ENCODE assay signal across 14 mouse cellular contexts in the genomic region with DNA sequence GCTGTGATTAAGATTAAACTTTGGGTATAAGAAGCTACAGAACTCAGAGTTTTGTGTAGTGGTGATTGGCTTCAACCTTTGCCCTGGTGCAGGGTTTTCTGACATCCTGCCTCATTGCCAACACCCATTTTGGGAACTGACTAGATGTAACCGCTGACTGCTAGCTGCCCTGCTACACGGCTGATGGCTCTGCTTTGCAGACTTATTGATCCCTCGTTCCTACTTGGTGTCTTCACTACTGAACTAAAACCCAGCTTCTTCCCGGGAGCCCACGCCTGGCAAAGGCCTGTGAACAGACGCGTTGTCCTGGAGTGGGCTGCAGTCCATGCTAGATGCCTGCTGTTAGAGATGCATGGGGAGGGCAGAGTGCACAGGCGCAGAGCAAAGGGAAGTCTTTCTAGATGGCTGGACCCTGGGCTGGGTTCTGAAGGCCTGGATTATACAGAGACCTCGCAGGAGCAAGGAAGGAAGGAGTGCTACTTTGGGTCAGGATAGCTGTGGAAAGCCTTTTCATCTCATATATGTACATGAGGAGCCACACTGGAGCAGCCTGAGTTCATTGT.
DNase-seq lines count a peak whose midpoint lies in the region; ATAC-seq and TF ChIP-seq lines count a peak whose summit lies in the region.
"Had no signal": no experiment of that assay in that cellular context is flagged by ENCODE, and none has a peak within 500 bp of the region (broad histone marks: within the 10 kb centered on the region; RNA-seq: fewer than 3 reads in every experiment).

No protein-coding gene starts in this region.

- 84% methylated on average over 9 of the region's 9 CpGs for WGBS in lung, embryonic 16.5 days
- WGBS in small intestine, adult 2 months, result 43% methylated on average over 9 of the region's 9 CpGs

- 0 out of 2 replicates have a peak overlapping the region, but pooled peaks have one; percentile 40 for H3K27ac ChIP-seq in lung, embryonic 16.5 days (ENCODE audit: low read length)
- H3K27ac ChIP-seq in small intestine, adult 2 months (ENCODE audit: insufficient read depth, low read depth, low read length), result 0 out of 2 replicates have a peak overlapping the region, but pooled peaks have one; percentile 10
- H3K27ac ChIP-seq: hindbrain, embryonic 10.5 days; left cerebral cortex, adult 2 months had no signal

- no peak overlapping the region for H3K9ac ChIP-seq in lung, embryonic 16.5 days (ENCODE audit: low read length)

- no peak for ATAC-seq in lung, embryonic 16.5 days (ENCODE audit: low read depth)
- ATAC-seq: forebrain, embryonic 16.5 days; midbrain, embryonic 16.5 days had no signal

- intact Hi-C loops in left cerebral cortex, postnatal 14 days (cut with DNase I), result loop anchor here (5.0 kb wide), 1 partner anchor 193 kb away; no protein-coding TSS in a partner anchor

- H3K27me3 ChIP-seq in lung, embryonic 16.5 days (ENCODE audit: control insufficient read depth, insufficient read depth, low read depth, low read length), result no peaks in the 10 kb centered on the region
- H3K27me3 ChIP-seq in small intestine, adult 2 months (ENCODE audit: control insufficient read depth, insufficient read depth, low read length), result no peaks in the 10 kb centered on the region

- no peaks in the 10 kb centered on the region for H3K9me3 ChIP-seq in lung, embryonic 16.5 days (ENCODE audit: control insufficient read depth, low read length)
- H3K9me3 ChIP-seq: hindbrain, embryonic 10.5 days had no signal

- no peak overlapping the region for H3K4me3 ChIP-seq in lung, embryonic 16.5 days (ENCODE audit: low read length)
- no peak overlapping the region for H3K4me3 ChIP-seq in small intestine, adult 2 months (ENCODE audit: low read depth, low read length)
- H3K4me3 ChIP-seq: hindbrain, embryonic 10.5 days; left cerebral cortex, adult 2 months had no signal

- H3K4me2 ChIP-seq in lung, embryonic 16.5 days (ENCODE audit: low read depth, low read length), result no peak overlapping the region

- no peak for TF ChIP-seq POLR2A in small intestine, adult 2 months (IDR thresholded peaks at IDR 0.05; ENCODE audit: low read depth, low read length)

- H3K4me1 ChIP-seq in lung, embryonic 16.5 days (replicated peaks; ENCODE audit: control insufficient read depth, insufficient read depth, low read length), result peaks cover 33% of the 10 kb centered on the region
- H3K4me1 ChIP-seq in small intestine, adult 2 months (ENCODE audit: control insufficient read depth, insufficient read depth, insufficient read length, low read length), result peaks cover 24% of the 10 kb centered on the region

- no peak for TF ChIP-seq CTCF in small intestine, adult 2 months (IDR thresholded peaks at IDR 0.05; ENCODE audit: extremely low read depth, insufficient read length, insufficient replicate concordance, low read depth, low read length)

- DNase-seq in kidney, adult 9 months, result peak; percentile 46
- no peak for DNase-seq in kidney, postnatal 14 days
- DNase-seq in lung, postnatal 10 days, result no peak
- DNase-seq in cerebellum, postnatal 10 days, result peak; percentile 45 to 72
- DNase-seq in adrenal gland, postnatal 10 days, result no peak
- no peak for DNase-seq in left cerebral cortex, postnatal 14 days (ENCODE audit: low spot score in 2 of 2)
- DNase-seq: gastrocnemius, postnatal 36 days; thymus, postnatal 36 days had no signal

- H3K36me3 ChIP-seq in lung, embryonic 16.5 days (ENCODE audit: control insufficient read depth, insufficient read depth, low read length), result no peaks in the 10 kb centered on the region
- H3K36me3 ChIP-seq in small intestine, adult 2 months (ENCODE audit: control insufficient read depth, insufficient read depth, low read length), result no peaks in the 10 kb centered on the region
- H3K36me3 ChIP-seq: hindbrain, embryonic 10.5 days had no signal

Comparison
In these comparisons a context has a peak if more than half of its experiments do, and no peak if none do; other contexts are left out.
1. DNase-seq: peak in kidney, adult 9 months (single experiment) and cerebellum, postnatal 10 days (2 of 2); none in kidney, postnatal 14 days (single experiment), lung, postnatal 10 days (single experiment), adrenal gland, postnatal 10 days (single experiment) and left cerebral cortex, postnatal 14 days (0 of 2).